Mouse (Mus musculus): ENCODE results near the gene Mogat2.

Gene Mogat2

DNA sequence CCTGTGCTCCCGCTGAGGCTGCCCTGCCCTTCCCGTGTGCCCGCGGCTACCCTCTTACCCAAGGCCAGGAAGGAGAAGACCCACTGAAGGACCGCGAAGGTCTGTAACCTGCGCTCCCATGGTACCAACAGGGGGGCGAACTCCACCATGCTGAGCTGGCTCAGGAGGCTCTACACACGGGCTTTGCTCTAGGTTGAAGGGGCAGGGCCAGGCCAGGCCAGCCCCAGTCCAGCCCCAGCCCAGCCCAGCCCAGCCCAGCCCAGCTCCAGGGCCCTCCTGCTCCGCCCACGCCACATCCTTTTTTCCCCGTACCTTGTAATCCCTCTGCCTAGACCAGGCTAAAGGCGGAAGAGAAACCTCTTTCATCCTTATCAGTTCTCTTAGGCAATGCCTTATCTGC is at the start of gene Mogat2:
TSS of gene Mogat2 (minus strand) at position 203 of the 400 bp plus-strand sequence.
- DNase-seq (ENCODE audit: low spot score): no peak

DNA sequence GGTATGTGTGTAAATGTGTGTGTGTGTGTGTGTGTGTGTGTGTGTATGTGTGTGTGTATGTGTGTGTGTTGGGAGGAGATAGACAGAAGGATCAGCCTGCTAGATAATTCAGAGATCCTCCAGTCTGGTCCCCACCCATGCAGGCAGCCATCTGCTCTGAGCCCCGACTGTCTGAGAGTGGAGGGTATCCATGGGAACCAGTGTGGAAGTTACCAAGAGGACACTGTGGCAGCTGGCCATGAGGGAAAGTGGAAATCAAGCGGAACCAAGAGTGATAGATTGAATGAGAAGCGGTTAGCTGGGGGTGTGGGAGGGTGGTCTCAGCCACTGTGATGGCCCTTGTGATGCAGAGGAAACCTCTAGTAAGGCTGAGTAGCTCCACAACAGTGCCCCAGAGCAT is 48.9 kb upstream of the Mogat2 start:
- no peak for DNase-seq (ENCODE audit: low spot score)

DNA sequence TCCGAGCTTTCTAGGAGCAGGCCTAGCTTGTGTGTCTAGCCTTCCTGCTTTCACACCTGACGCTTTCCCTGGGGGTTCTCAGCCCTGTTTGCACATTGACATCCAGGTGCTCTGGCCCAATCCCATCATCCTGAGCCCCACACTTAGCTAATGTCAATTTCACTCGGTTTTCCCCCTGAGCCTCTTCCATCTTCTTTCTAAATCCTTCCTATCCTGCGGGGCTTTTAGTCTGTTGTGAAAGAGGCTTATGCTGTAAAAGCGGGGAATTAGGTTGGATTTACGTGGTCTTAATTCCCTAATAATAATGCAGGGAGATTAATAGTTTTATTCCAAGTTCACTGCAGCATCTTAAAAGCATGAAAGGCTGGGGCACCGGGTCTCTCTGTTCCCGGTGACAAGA is 41.2 kb upstream of the Mogat2 start:
- DNase-seq (ENCODE audit: low spot score): no peak

DNA sequence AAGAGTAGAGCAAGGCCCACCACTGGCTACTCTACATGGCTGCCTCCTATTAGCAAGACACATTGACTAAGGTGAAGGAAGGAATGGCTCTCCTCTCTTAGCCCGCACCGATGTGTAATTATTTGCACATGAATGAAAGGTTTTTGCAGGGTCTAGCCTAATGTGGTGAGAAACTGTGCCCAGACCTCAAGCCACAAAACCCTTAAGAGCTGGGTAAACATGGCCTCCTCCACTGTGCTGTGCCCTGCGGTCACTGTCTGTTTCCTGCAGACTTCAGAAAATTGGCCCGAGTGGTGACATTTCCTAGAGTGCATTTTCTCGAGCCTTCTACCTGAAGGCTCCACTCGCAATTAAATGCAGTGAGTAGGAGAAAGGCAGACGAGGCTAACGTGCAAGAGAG is 39.9 kb upstream of the Mogat2 start:
- no peak for DNase-seq (ENCODE audit: low spot score)

DNA sequence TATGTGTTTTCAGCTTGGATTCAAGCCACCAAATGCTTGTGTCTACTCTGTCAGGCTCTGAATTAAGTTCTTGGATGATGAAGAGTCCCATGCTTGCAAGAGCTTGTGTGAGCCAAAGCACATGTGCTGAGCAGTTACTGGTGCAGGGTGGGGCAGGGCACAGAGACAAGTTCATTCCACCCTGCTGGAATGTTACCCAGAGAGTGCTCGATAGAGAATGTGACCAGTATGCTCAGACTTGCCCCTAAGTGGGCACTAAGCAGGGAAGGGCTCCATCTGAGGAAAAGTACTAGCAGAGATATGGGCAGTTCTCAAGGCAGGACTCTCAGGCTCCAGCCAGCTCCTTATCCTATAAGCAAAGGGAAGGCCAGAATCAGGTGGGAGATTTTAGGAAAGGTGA is 38.3 kb upstream of the Mogat2 start:
- DNase-seq (ENCODE audit: low spot score): no peak

DNA sequence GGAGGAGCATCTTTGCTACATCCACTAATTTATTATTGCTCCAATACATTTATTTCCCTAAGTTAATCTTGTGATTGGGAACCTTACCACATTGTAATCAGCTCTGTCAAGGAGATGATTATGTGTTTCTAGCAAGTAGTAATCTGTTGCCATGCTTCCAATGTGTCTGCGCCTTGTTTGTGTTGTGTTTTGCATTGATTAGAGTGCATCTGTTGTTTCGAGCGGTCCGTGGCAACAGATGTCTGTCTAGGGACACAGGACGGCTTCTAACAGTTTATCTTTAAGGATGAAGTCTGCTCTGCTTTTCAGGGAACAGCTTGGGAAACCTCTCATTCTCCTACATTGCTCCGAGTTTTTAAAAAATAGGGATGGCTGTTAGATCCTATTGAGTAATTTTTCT is 36.7 kb upstream of the Mogat2 start:
- no peak for DNase-seq (ENCODE audit: low spot score)

DNA sequence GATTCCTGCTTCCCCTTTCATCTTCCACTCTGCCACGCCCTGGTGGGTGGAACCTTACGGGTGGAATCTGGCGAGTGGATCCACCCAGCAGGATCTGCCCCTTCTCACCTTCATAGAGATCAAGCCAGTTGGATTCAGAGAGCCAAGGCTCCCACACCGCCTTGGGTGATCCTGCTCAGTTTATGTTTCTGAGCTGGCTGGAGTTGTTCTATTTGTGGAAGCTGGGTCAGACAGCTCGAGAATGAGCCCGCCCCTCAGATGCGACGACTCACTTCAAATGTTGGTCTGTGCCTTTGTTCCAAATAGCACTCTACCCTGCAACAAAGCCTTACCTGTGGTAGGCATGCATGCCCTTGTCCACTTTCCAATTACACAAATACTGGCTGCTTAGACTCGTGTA is 33.2 kb upstream of the Mogat2 start:
- DNase-seq (ENCODE audit: low spot score): no peak

DNA sequence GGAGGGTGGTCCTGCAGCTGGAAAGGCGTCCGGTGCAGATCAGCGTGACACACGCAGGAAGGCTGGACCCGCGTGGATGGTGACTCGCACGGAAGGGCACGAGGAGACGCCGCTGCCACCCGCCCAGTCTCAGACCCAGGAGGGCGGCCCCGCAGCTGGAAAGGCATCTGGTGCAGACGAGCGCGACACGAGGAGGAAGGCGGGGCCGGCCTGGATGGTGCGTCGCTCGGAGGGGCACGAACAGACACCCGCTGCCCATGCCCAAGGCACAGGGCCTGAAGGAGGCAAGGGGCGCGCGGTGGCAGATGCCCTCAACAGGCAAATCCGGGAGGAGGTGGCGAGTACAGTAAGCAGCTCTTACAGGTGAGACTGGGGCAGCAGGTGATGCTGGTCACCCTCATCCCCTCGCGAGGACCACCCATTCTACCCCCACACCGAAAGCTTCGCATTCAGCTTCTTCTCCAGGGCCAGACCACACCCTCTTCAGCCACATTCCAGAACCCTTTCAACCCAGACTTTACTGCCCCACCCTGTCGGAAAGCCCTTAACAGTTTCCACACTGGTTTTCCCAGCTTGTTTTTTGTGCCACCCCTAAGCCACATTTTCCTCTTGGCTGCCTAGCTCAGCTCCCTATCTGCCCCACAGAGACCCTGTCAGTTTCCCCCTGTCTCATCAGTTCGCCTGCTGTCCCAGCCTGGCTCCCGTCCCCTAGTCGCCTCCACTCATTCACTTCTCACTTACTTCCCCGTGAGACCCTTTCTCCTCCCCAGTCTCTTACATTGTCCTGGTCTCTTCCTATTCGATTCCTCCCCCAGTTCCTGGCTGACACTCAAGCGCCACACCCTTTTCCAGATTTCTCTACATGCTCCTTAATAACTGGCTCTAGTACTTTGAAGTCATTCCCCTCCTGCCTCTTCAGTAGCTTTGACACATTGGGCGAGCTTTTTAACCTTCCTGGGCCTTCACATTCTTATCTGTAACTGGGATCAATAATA is 30.8 kb upstream of the Mogat2 start:
- DNase-seq (ENCODE audit: low spot score): no peak

DNA sequence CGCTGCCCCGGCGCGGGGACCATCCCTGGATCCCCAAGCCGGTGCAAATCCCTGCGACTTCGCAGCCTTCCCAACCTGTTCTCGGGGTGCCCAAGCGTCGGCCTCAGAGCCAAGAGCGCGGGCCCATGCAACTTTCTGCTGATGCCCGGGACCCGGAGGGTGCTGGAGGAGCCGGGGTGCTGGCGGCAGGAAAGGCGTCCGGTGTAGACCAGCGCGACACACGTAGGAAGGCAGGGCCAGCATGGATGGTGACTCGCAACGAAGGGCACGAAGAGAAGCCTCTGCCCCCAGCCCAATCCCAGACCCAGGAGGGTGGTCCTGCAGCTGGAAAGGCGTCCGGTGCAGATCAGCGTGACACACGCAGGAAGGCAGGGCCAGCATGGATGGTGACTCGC is 30.1 kb upstream of the Mogat2 start:
- DNase-seq (ENCODE audit: low spot score): no peak

DNA sequence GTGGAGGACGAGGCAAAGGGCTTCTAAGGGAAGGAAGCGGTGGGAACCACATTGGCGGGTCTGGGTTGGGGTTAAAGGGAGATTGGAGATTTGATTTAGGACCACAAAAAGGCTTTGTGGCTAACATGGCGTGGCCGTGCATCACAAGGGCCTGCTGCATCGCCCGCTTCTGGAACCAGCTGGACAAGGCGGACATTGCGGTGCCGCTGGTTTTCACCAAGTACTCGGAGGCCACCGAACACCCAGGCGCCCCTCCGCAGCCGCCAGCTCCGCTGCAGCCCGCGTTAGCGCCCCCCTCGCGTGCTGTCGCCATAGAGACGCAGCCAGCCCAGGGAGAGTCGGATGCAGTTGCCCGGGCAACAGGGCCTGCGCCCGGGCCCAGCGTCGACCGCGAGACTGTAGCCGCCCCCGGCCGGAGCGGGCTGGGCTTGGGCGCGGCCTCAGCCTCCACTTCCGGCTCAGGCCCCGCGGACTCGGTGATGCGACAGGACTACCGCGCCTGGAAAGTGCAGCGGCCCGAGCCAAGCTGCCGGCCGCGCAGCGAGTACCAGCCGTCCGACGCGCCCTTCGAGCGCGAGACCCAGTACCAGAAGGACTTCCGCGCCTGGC is 29.6 kb upstream of the Mogat2 start:
- DNase-seq (ENCODE audit: low spot score): peak; percentile 59

DNA sequence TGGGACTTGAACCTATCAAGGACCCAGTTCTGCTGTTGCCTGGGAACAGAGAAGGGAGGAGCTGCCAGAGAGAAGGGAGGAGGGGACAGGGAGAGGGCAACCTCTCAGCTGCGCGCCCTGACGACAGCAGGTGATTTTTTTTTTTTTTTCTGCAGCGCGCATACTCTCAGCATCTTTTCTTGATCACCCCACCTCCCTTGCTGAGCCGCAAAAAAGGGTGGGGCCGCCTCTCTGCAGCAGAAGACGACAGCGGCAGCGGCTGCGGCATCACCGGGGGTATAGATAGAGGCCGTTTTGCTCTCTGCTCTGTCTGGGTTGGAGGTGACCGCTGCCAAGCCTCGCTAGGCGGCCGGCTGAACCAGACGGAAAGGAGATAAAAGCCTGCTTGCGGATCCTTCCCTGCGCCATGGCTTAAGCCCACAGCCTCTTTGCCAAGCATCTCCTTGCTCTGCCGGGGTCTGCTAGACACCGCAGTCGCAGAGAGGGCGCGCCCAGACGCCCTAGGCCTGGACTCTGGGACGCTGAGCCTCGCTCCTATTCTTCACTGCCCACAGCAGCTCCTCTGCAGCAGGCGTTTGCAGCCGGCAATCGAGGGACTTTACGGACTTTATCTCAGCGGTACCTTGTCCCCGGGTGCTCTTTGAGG is 29.0 kb upstream of the Mogat2 start, which contains the start of gene Map6:
TSS of gene Map6 (plus strand) at position 197 of the 646 bp plus-strand sequence.
- DNase-seq (ENCODE audit: low spot score): peak; percentile 64

DNA sequence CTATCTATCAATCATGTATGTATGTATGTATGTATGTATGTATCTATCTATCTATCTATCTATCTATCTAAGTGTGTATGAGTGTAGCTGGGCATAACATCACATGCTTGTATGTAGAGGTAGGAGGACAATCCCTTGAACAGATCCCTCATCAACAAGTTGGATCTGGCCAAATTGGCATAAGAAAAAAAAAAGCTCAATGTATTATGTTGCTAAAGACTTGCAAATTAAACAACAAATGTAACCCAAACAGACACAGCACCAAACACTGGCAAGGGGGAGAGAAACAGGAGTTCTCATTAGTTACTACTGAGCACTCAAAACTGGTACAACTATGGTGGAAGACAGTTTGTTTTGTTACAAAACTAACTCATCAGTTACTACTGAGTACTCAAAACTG is 26.2 kb upstream of the Mogat2 start:
- DNase-seq (ENCODE audit: low spot score): no peak

DNA sequence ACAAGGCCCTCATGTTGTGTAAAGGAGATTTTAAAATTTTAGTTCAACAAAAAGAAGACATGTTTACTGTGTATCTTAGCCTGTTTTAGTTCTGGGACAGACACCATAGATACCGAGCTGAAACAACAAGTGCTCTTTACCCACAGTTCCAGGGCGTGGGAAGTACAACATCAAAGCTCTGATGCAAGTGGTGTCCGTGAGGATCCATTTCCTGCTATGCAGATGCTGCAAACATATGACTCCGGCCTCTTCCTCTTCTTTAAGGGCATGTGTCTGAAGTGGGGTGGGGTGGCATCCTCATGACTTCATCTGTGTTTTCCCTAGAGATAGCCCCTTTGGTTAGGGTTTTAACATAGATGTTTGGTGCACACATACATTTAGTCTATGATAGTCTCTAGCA is 25.1 kb upstream of the Mogat2 start:
- DNase-seq (ENCODE audit: low spot score): no peak

DNA sequence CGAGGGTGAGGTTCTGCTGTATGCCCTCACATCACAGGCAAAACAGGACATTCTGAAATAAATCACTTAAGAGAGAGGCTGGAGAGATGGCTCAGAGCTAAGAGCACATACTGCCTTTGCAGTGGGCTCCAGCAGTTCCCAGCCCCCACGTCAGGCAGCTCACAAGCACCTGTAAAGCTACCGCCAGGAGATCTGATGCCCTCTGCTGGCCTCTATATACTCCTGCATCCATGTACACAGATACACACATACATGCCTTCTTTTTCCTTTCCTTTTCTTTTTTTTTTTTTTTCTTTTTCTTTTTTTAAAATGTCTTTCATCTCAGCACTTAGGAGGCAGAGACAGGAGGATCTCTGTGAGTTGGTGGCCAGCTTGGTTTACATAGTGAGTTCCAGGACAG is 23.5 kb upstream of the Mogat2 start:
- DNase-seq (ENCODE audit: low spot score): no peak

DNA sequence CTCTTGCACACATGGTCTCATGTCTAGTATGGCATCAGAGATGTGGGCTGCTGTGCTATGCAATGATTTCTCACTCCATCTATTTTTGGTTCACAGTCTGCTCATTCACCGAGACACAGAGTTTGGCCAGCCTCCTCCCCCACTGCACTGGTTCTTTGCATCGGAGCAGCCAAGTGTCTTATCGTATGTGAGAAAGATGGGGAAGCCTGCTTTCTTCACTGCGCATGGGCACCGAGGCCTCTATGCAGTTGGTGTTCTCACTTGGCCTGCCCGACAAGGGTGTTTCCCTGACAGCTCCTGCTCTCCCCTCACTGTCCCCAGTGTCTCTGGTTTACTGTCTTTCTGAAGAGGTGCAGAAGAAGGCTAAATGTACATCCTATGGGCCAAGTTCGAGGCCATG is 16.6 kb upstream of the Mogat2 start:
- DNase-seq (ENCODE audit: low spot score): peak; percentile 58

DNA sequence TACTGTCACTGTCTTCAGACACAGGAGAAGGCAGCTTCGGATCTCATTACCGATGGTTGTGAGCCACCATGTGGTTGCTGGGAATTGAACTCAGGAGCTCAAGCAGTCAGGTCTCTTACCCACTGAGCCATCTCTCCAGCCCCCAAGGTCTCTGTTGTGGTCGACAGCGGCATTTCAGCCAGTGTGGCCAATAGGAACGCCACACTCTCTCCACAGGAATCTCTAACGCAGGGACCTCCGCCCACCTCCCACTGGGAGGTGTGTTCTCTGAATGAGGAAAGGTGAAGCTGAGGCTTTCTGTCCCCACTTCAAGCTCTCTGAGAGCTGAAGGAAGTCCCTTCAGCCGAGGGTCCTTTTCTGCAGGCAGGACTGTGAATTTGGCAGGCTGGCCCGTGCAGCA is 12.0 kb upstream of the Mogat2 start:
- DNase-seq (ENCODE audit: low spot score): no peak

DNA sequence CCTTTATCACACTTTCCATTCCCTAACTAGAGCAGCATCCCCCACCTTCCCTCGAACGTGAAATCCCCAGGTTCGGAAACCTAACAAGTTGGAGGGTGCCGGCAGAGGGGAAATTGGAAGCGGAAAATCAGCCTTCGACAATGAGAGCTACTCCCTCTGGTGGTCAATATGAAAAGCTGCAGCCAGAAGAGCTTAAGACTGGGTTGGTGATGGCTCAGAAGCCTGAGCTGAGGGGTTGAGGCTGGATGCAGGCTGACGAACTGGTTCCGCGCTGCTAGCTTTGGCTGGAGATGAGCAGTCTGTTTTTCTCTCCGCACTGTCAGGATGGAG is 11.1 kb upstream of the Mogat2 start:
- no peak for DNase-seq (ENCODE audit: low spot score)

DNA sequence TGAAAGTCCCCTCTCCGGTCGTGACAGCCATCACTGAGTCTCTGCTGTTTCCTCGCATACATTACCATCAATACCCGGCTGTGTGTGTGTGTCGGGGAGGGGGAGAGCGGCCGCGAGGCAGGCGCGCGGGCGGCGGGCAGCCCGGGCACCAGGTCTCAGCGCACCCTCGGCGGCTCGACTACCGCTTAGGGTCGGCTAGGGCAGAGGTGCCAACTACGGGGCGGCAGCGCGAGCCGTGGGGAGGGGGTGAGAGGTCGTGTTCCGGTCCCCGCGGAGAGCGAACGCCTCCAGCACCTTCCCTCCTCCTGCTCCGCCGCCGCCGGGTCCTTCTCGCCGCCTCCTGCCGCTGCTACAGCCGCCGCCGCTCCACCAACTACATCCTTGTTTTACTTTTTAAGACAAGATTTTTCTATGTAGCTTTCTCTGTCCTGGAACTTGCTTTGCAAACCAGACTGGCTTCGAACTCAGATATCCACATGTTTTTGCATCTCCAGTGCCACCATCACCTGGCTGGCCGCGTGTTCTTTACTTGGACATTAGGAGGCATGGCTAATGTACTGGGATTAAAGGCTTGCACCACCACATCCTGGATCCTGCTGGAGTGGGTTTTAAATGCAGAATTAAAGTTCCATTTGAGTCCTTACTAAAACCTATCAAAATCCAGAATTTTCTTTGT is 10.6 kb upstream of the Mogat2 start:
- no peak for DNase-seq (ENCODE audit: low spot score)

DNA sequence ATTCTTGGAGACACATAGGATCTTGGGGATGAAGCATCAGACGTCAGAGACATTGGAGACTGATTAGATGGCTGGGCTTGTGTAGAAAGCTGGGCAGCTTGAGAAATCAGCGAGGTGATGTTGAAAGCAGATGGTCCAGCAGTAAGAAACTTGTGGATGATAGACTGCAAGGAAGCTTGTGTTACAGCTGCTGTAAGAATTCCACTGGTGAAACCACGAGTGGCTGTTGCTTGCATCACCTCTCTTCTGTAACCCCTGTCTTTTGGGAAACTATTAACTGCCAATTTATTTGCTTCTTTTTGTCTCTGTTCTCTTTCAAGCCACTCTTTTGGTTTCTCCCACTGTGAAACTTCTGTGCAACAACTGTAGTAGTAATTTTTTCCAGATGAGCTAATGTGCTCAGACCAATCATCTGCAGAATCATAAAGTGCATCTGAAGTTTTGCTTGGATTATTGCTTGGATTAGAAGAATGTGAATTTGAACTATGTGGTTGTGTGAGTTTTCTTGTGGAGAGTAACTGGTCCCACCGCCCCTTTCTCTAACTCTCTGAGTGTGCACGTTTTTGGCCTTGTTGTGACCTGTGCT is 9.8 kb upstream of the Mogat2 start:
- DNase-seq (ENCODE audit: low spot score): no peak

DNA sequence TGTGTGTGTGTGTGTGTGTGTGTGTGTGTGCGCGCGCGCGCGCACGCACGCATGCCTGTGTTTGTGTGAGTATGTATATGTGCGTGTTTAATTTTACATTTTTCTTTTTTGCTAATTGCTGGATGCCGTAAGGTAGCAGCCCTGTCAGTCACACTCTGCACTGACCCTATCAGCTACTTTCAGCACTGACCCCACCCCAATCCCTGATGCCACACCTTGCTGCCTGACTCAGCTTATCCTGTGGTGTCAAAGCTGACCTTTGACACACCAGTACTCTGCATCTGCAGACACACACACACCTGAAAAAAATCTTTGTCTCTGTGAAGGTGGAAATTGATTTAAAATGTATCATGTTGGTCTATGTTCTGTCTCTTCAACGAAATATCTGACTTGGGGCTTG is 3.7 kb upstream of the Mogat2 start:
- no peak for DNase-seq (ENCODE audit: low spot score)

DNA sequence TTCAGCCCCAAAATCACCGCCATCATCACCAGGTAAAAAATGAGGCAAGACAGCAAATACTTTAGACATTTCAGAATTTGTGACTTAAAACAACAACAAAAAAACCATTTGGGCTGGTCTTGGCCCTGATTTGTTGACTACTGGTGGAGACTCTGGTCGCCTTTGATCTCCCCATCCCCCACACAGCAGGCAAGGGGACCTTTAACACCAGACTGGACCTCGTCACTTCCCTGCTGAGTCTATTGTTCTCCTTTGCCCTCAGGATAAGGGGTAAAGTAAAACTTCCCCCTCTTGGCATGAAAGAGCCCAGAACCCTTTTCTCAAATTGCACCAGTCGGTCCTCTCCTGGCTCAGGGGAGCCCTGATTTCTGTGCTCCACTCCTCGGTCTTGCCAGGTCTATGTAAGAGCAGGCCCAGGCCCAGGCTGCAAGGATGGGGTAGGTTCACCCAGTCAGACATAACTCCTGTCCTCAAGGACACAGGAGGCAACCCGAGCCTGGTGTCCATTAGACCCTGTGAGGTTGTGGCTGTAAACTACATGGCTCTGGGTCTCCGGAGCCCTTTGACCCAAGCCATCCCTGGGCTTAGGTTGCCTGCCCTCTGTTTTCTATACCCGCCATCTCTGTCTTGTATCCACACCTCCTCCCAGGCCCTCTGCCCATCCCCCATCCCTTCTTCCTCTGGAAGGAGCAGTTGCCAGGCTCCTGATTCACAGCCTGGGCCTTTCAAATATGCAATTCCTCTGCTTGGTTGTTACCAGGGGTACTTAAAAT is 1.3 kb downstream of the Mogat2 start:
- no peak for DNase-seq (ENCODE audit: low spot score)
